Mouse (Mus musculus) embryonic facial prominence, embryonic 15.5 days (tissue): ENCODE results near the gene Sar1a. TPM values are rescaled to one million over a fixed set of nuclear protein-coding genes. Genes with fewer than 3 reads are reported as not detected.
A peak's percentile ranks its signal among the peaks of the same experiment; 100 is the strongest.

Experiments
- ATAC-seq: fragments of 200-750 bp; cut with Nextera tagmentation; 2 replicates; pipeline ENCODE4 v1.8.0; 2017; ENCODE audit warnings: low read depth, moderate TSS enrichment; ENCODE audit not compliant: insufficient number of reproducible peaks, low FRiP score, low TSS enrichment
- H3K27ac ChIP-seq: fragments of 300-500 bp; sonication (generic); replicated peaks from 2 replicates; pipeline ENCODE4 v1.5.1; 2015; ENCODE audit warnings: mild to moderate bottlenecking, inconsistent platforms
- H3K27me3 ChIP-seq: fragments of 300-500 bp; sonication (generic); 2 replicates; pipeline ENCODE4 v1.6.1; 2015; ENCODE audit warnings: inconsistent platforms
- H3K36me3 ChIP-seq: fragments of 300-500 bp; sonication (generic); 2 replicates; pipeline ENCODE4 v1.6.1; 2015; ENCODE audit warnings: mild to moderate bottlenecking, inconsistent platforms
- H3K4me1 ChIP-seq: fragments of 300-500 bp; sonication (generic); 2 replicates; pipeline ENCODE4 v1.6.1; 2015; ENCODE audit warnings: inconsistent platforms
- H3K4me2 ChIP-seq: fragments of 300-500 bp; sonication (generic); replicated peaks from 2 replicates; pipeline ENCODE4 v1.6.1; 2015; ENCODE audit warnings: mild to moderate bottlenecking, inconsistent platforms
- H3K4me3 ChIP-seq: fragments of 300-500 bp; sonication (generic); replicated peaks from 2 replicates; pipeline ENCODE4 v1.5.1; 2015; ENCODE audit warnings: mild to moderate bottlenecking, inconsistent platforms
- H3K9ac ChIP-seq: fragments of 300-500 bp; sonication (generic); 2 replicates; pipeline ENCODE4 v1.6.1; 2015; ENCODE audit warnings: inconsistent platforms
- H3K9me3 ChIP-seq: fragments of 300-500 bp; sonication (generic); replicated peaks from 2 replicates; pipeline ENCODE4 v1.6.1; 2016; ENCODE audit warnings: inconsistent platforms
- WGBS: fragments of 180-500 bp; shearing (Covaris S2); methylation state at CpG from one replicate; pipeline ENCODE4 v1.1.7; 2015; 5-methylcytosine and 5-hydroxymethylcytosine counted together
- polyA plus RNA-seq: library from polyadenylated mRNA; unstranded; fragments of >200 nt; fragmentation: Nextera tagmentation; extraction: Ambion mirVana; gene quantifications from 2 replicates; pipeline ENCODE4 v1.2.1, GENCODE M21; 2015

Sar1a gene
- polyA plus RNA-seq, 1 experiment from 2014 or later = 284 TPM

- no peak overlapping the region for H3K9ac ChIP-seq
- H3K4me3 ChIP-seq = no peak overlapping the region
- peaks cover 84% of the 10 kb centered on the region for H3K36me3 ChIP-seq
- no peaks in the 10 kb centered on the region for H3K27me3 ChIP-seq
- no peaks in the 10 kb centered on the region for H3K9me3 ChIP-seq
- no peak overlapping the region for H3K27ac ChIP-seq
- 82% methylated on average over 8 of the region's 8 CpGs for WGBS
- ATAC-seq = no peak
- no peak overlapping the region for H3K4me2 ChIP-seq
- H3K4me1 ChIP-seq = no peaks in the 10 kb centered on the region
Measured at GRCm38 (mm10) chr10:61689405-61689804, 9.3 kb downstream of the Sar1a start.

DNA sequence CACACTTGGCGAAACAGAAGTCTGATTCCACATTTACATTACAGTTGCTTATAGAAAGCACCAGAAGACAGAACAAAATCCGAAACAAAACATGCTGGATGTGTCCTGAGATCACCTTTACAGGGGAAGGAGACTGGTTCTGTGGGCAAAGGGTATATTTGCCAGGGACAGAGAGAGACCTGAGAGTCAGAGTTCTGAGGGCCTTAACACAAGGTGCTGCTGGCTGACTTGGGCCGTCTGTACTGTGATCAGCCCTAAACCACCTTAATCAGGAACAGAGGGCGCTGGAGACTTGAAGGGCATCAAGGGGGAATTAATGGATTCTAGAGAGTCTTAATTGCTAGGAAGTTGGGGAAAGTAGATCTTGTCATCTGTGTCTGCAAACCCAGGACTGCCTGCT lies 13.5 kb downstream of the Sar1a start:
- Histone ChIP-seq H3K4me1 (peaks cover 17% of the 10 kb centered on the region), H3K4me3 (no peak overlapping the region), H3K27me3 (no peaks in the 10 kb centered on the region), H3K9ac (no peak overlapping the region), H3K4me2 (no peak overlapping the region), H3K27ac (no peak overlapping the region), H3K9me3 (no peaks in the 10 kb centered on the region), H3K36me3 (peaks cover 52% of the 10 kb centered on the region)
- ATAC-seq = no peak
- WGBS = 75% methylated on average over 4 of the region's 4 CpGs

GRCm38 (mm10) chr10:61694870-61695670 lies 15.0 kb downstream of the Sar1a start, which contains the start of gene Tysnd1:
TSS of gene Tysnd1 (plus strand) at chr10:61695514.
- ATAC-seq = peak; percentile 95
- under 1% methylated on average over 42 of the region's 42 CpGs for WGBS
- Histone ChIP-seq H3K4me2 (peak within 1 kb of the TSS; percentile 99), H3K4me1 (peaks cover 17% of the 10 kb centered on the region), H3K9me3 (no peaks in the 10 kb centered on the region), H3K27me3 (no peaks in the 10 kb centered on the region), H3K27ac (peak within 1 kb of the TSS; percentile 74), H3K9ac (peak within 1 kb of the TSS; percentile 73), H3K4me3 (peak within 1 kb of the TSS; percentile 98), H3K36me3 (peaks cover 47% of the 10 kb centered on the region)

DNA sequence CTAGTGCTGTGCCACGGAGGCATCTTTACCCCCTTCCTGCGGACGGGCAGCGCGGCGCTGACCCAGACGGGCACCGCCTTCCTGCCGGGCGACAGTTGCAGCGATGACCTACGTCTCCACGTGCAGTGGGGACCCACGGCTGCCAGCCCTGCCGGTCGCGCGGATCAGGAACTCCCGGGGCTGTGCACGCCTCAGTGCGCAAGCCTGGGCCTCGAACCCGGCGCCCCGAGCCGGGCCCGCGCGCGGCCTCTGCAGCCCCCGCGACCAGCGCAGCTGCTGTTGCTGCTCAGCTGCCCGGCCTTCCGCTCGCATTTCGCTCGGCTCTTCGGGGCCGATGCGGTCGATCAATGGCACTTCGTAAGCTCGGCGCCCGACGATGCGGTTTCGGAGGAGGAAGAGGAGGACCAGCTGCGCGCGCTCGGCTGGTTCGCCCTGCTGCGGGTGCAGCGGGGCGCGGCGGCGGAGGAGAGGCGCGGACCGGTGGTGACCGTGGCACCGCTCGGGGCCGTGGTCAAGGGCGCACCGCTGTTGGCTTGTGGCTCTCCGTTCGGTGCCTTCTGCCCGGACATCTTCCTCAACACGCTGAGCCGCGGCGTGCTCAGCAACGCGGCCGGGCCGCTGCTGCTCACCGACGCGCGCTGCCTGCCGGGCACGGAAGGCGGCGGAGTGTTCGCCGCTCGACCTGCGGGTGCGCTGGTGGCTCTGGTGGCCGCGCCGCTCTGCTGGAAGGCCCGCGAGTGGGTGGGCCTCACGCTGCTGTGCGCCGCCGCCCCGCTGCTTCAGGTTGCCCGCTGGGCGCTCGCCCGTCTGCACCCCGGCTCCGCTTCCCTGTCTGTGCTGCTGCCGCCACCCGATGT lies 15.8 kb downstream of the Sar1a start:
- peak overlapping the region; percentile 73 for H3K9ac ChIP-seq
- H3K36me3 ChIP-seq = peaks cover 42% of the 10 kb centered on the region
- H3K4me3 ChIP-seq = peak overlapping the region; percentile 98
- no peaks in the 10 kb centered on the region for H3K9me3 ChIP-seq
- under 1% methylated on average over 110 of the region's 111 CpGs for WGBS
- peaks cover 17% of the 10 kb centered on the region for H3K4me1 ChIP-seq
- H3K27me3 ChIP-seq = no peaks in the 10 kb centered on the region
- peak overlapping the region; percentile 74; the same call in 1 of the 2 replicates for H3K27ac ChIP-seq
- ATAC-seq = peak; percentile 31
- H3K4me2 ChIP-seq = peak overlapping the region; percentile 99

- H3K27me3 ChIP-seq = no peaks in the 10 kb centered on the region
- H3K27ac ChIP-seq = no peak overlapping the region
- no peak for ATAC-seq
- H3K4me3 ChIP-seq = peak overlapping the region; percentile 98
- WGBS = 15% methylated on average over 19 of the region's 19 CpGs
- peaks cover 17% of the 10 kb centered on the region for H3K4me1 ChIP-seq
- H3K36me3 ChIP-seq = peaks cover 37% of the 10 kb centered on the region
- no peaks in the 10 kb centered on the region for H3K9me3 ChIP-seq
- peak overlapping the region; percentile 99 for H3K4me2 ChIP-seq
- peak overlapping the region; percentile 73 for H3K9ac ChIP-seq
Measured at GRCm38 (mm10) chr10:61696560-61696823, 16.4 kb downstream of the Sar1a start.

DNA sequence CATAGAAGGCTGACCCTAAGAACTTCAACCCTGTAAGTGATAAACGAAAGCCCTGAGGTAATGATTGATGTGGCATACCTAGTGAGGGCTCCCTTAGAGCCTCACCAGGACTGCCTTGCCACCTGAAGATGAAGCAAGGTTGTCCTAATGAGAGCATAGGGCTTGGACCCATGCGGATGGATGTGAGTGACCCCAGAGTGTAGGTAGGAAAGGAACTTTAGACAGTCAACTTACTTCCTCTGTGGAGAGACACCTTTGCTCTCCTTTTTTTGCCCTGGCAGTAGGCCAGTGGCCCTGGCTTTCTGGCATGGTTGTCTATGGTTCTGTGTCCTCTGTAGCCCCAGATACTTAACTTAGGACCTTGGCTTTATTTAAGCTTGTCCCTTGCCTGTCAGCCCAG lies 16.9 kb downstream of the Sar1a start:
- WGBS = 87% methylated on average over 2 of the region's 2 CpGs
- Histone ChIP-seq H3K4me2 (peak overlapping the region; percentile 99), H3K4me3 (peak overlapping the region; percentile 98), H3K4me1 (peaks cover 17% of the 10 kb centered on the region), H3K9ac (peak overlapping the region; percentile 73; the same call in 1 of the 2 replicates), H3K27me3 (no peaks in the 10 kb centered on the region), H3K27ac (no peak overlapping the region), H3K36me3 (peaks cover 38% of the 10 kb centered on the region), H3K9me3 (no peaks in the 10 kb centered on the region)
- ATAC-seq = no peak

GRCm38 (mm10) chr10:61704663-61705062 lies 24.6 kb downstream of the Sar1a start:
- 0 out of 2 replicates have a peak, but pooled peaks have one; percentile 2 for ATAC-seq
- WGBS = 71% methylated on average over 4 of the region's 4 CpGs
- H3K9me3 ChIP-seq = no peaks in the 10 kb centered on the region
- no peak overlapping the region for H3K4me2 ChIP-seq
- H3K4me3 ChIP-seq = no peak overlapping the region
- no peaks in the 10 kb centered on the region for H3K27me3 ChIP-seq
- peaks cover 26% of the 10 kb centered on the region for H3K36me3 ChIP-seq
- H3K4me1 ChIP-seq = no peaks in the 10 kb centered on the region
- no peak overlapping the region for H3K27ac ChIP-seq
- H3K9ac ChIP-seq = no peak overlapping the region

- Histone ChIP-seq H3K27ac (no peak overlapping the region), H3K36me3 (peaks cover 20% of the 10 kb centered on the region), H3K27me3 (no peaks in the 10 kb centered on the region), H3K4me3 (no peak overlapping the region), H3K4me2 (no peak overlapping the region), H3K9me3 (no peaks in the 10 kb centered on the region), H3K9ac (no peak overlapping the region), H3K4me1 (no peaks in the 10 kb centered on the region)
- ATAC-seq = no peak
- WGBS = 72% methylated on average over 6 of the region's 6 CpGs
Measured at GRCm38 (mm10) chr10:61706412-61707375, 26.6 kb downstream of the Sar1a start.

DNA sequence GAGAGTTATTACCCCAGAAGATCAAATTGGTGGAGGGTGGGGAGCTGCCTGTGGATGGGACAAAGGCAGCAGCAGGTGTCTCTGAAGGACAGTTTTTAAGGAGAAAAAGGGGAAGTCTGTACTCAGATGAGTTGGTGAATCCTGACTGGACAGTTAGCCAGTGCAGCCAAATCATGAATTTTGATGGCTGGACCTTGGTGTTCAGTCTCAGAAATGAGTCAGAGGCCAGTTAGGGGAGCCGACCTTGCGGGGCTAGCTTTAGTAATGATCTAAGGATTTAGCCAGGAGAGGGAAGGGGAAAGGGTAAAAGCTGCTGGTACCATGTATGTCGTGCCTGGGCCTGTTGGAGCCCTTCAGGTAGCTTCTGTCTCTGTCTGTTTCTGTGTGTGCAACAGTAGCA lies 33.5 kb downstream of the Sar1a start:
- H3K4me3 ChIP-seq = no peak overlapping the region
- H3K9me3 ChIP-seq = no peaks in the 10 kb centered on the region
- H3K36me3 ChIP-seq = no peaks in the 10 kb centered on the region
- no peak overlapping the region for H3K9ac ChIP-seq
- H3K27me3 ChIP-seq = no peaks in the 10 kb centered on the region
- no peak overlapping the region for H3K27ac ChIP-seq
- no peak overlapping the region for H3K4me2 ChIP-seq
- no peak for ATAC-seq
- 57% methylated on average over 3 of the region's 3 CpGs for WGBS
- peaks cover 5% of the 10 kb centered on the region; the same call in 1 of the 2 replicates for H3K4me1 ChIP-seq

DNA sequence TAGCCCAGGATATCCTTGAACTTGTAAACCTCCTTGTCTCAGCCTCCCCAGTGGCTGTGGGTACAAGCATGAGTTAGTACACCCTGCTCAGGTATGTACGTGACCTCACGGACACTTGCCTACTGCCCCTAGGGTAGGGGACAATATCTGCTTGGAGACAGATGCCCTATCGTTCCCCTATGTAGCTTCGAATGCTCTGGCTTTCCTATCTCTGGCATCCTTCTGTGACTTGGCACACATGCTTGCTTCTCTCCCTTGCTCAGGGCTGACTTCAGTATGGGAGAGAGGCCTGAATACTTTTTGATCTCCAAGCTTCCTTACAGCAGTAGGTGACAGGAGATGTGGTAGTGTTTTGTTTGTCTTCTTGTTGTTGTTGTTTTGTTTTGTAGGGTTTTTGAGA lies 34.0 kb downstream of the Sar1a start:
- Histone ChIP-seq H3K27ac (no peak overlapping the region), H3K9ac (no peak overlapping the region), H3K4me3 (no peak overlapping the region), H3K27me3 (no peaks in the 10 kb centered on the region), H3K9me3 (no peaks in the 10 kb centered on the region), H3K4me2 (no peak overlapping the region), H3K36me3 (no peaks in the 10 kb centered on the region), H3K4me1 (peaks cover 5% of the 10 kb centered on the region; the same call in 1 of the 2 replicates)
- 89% methylated on average over 4 of the region's 4 CpGs for WGBS
- ATAC-seq = no peak
